In the genomic region with DNA sequence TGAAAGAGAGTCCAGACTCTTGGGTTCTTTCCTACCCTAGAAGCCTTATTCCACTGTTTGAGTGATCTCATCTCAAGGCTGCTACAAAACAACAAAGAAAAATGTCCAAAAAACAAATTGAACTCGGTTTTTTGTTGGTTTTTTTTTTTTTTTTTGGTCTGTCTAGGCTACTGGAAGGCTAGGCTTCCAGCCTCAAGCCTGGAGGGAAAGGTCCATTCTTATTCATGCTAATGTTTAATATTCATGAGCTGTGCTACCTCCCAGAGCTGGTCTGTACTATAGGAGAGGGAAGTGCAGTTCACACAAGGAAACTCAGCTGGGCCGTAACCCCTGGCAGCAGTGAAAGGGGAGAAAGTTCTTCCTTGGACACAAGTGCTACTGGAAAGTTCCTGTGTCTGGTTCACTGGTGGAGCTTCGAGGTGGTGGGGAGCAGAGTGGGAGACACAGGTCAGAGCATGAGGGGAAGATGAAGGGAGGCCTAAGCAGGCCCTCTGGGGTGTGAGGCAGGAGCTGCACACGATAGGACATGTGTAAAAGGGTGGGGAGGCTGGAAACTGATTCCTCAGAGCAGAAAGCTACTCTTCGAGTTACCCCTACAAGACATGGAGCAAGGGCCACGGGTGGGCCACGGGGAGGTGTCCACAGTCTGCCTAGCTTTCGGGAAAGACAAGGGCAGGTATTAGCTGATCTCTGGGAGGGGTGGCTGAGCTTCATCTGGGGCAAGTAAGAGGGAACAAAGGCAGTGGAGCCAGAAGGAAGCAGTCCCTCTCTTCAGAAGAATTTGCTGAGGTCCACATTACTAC, we compare ENCODE assay signal across 8 mouse cellular contexts. TPM values are rescaled to one million over a fixed set of nuclear protein-coding genes. Genes with fewer than 3 reads are reported as not detected.
DNase-seq lines count a peak whose midpoint lies in the region; ATAC-seq lines count a peak whose summit lies in the region.

No protein-coding gene starts in this region.

- ATAC-seq in heart, embryonic 12.5 days (ENCODE audit: insufficient number of reproducible peaks, low FRiP score), result no peak
- ATAC-seq in midbrain, embryonic 16.5 days, result no peak

- H3K4me3 ChIP-seq in heart, embryonic 12.5 days, result peak overlapping the region; percentile 97
- H3K4me3 ChIP-seq in midbrain, embryonic 16.5 days (ENCODE audit: low read depth, low read length), result peak overlapping the region; percentile 84

- peak; percentile 29 to 31 for DNase-seq in B cell, adult 2 months
- DNase-seq in ZHBTc4 (ENCODE audit: low read depth, low spot score), result peak; percentile 76
- peak; percentile 68 for DNase-seq in kidney, postnatal 14 days
- no peak for DNase-seq in left cerebral cortex, adult 11 months (ENCODE audit: low spot score)
- no peak for DNase-seq in right cerebral cortex, postnatal 25 days
- no peak for DNase-seq in gastrocnemius, postnatal 14 days

- intact Hi-C loops in gastrocnemius, postnatal 14 days (cut with DNase I; ENCODE audit: low total_unique reads), result no loop called here

- WGBS in heart, embryonic 12.5 days, result 51% methylated on average over 8 of the region's 8 CpGs
- WGBS in midbrain, embryonic 16.5 days, result 19% methylated on average over 8 of the region's 8 CpGs

- peak overlapping the region; percentile 88 for H3K27ac ChIP-seq in heart, embryonic 12.5 days (ENCODE audit: poor library complexity, severe bottlenecking)
- peak overlapping the region; percentile 98 for H3K27ac ChIP-seq in midbrain, embryonic 16.5 days (ENCODE audit: low read length)

- peaks cover 53% of the 10 kb centered on the region for H3K4me1 ChIP-seq in heart, embryonic 12.5 days (replicated peaks)
- peaks cover 23% of the 10 kb centered on the region for H3K4me1 ChIP-seq in midbrain, embryonic 16.5 days (ENCODE audit: control insufficient read depth, insufficient read depth, low read length)

- H3K4me2 ChIP-seq in heart, embryonic 12.5 days, result peak overlapping the region; percentile 86
- peak overlapping the region; percentile 89 for H3K4me2 ChIP-seq in midbrain, embryonic 16.5 days (ENCODE audit: low read length)

- peak overlapping the region; percentile 98 for H3K9ac ChIP-seq in heart, embryonic 12.5 days
- H3K9ac ChIP-seq in midbrain, embryonic 16.5 days (ENCODE audit: low read depth, low read length), result peak overlapping the region; percentile 90

- no peaks in the 10 kb centered on the region for H3K9me3 ChIP-seq in heart, embryonic 12.5 days (replicated peaks)
- H3K9me3 ChIP-seq in midbrain, embryonic 16.5 days (replicated peaks; ENCODE audit: control insufficient read depth, low read length, poor library complexity, severe bottlenecking), result no peaks in the 10 kb centered on the region

- no peaks in the 10 kb centered on the region for H3K27me3 ChIP-seq in heart, embryonic 12.5 days (replicated peaks)
- no peaks in the 10 kb centered on the region for H3K27me3 ChIP-seq in midbrain, embryonic 16.5 days (ENCODE audit: control insufficient read depth, insufficient read depth, low read depth, low read length)

- H3K36me3 ChIP-seq in heart, embryonic 12.5 days, result peaks cover 51% of the 10 kb centered on the region
- H3K36me3 ChIP-seq in midbrain, embryonic 16.5 days (ENCODE audit: control insufficient read depth, insufficient read depth, low read length), result peaks cover 33% of the 10 kb centered on the region

RNA-seq across cellular contexts. Expression of a gene that starts 1.3 kb away (rescaled TPM):
- 12.8 and 13.6 TPM in 2 replicates for polyA plus RNA-seq in heart, embryonic 12.5 days (2016; fragmentation: Nextera tagmentation; extraction: Ambion mirVana)
- polyA plus RNA-seq in midbrain, embryonic 16.5 days (2015; fragmentation: Nextera tagmentation; extraction: Ambion mirVana), result 336 and 438 TPM in 2 replicates
- total RNA-seq in gastrocnemius, postnatal 14 days (2021), result 10 to 100 TPM; 41.2 to 43.5 TPM

RNA-seq across cellular contexts. Expression of a gene that starts 2.2 kb away (rescaled TPM):
- polyA plus RNA-seq in heart, embryonic 12.5 days (2016; fragmentation: Nextera tagmentation; extraction: Ambion mirVana), result 60.9 and 62.1 TPM in 2 replicates
- polyA plus RNA-seq in midbrain, embryonic 16.5 days (2015; fragmentation: Nextera tagmentation; extraction: Ambion mirVana), result 46.6 and 50.9 TPM in 2 replicates
- 10 to 100 TPM; 18.8 to 24.5 TPM for total RNA-seq in gastrocnemius, postnatal 14 days (2021)

RNA-seq across cellular contexts. Expression of a gene that starts 10.7 kb away (rescaled TPM):
- polyA plus RNA-seq in heart, embryonic 12.5 days (2016; fragmentation: Nextera tagmentation; extraction: Ambion mirVana), result 0.53 and 0.64 TPM in 2 replicates
- 0.21 and 0.24 TPM in 2 replicates for polyA plus RNA-seq in midbrain, embryonic 16.5 days (2015; fragmentation: Nextera tagmentation; extraction: Ambion mirVana)
- total RNA-seq in gastrocnemius, postnatal 14 days (2021), result under 1 TPM in 1 of 2 experiments, not detected in 1; 0.16 TPM

RNA-seq across cellular contexts. Expression of a gene that starts 13.0 kb away (rescaled TPM):
- 7.7 and 8.9 TPM in 2 replicates for polyA plus RNA-seq in heart, embryonic 12.5 days (2016; fragmentation: Nextera tagmentation; extraction: Ambion mirVana)
- 2.4 and 3.0 TPM in 2 replicates for polyA plus RNA-seq in midbrain, embryonic 16.5 days (2015; fragmentation: Nextera tagmentation; extraction: Ambion mirVana)
- total RNA-seq in gastrocnemius, postnatal 14 days (2021), result 1 to 10 TPM; 7.3 to 8.1 TPM

RNA-seq across cellular contexts. Expression of a gene that starts 20.3 kb away (rescaled TPM):
- polyA plus RNA-seq in heart, embryonic 12.5 days (2016; fragmentation: Nextera tagmentation; extraction: Ambion mirVana), result not detected in 2 replicates
- polyA plus RNA-seq in midbrain, embryonic 16.5 days (2015; fragmentation: Nextera tagmentation; extraction: Ambion mirVana), result 0.30 TPM in 1 of 2 replicates, not detected in the other
- total RNA-seq in gastrocnemius, postnatal 14 days (2021), result not detected

Comparison
In these comparisons a context has a peak if more than half of its experiments do, and no peak if none do; other contexts are left out.
1. DNase-seq: peak in B cell, adult 2 months (2 of 2), ZHBTc4 (single experiment) and kidney, postnatal 14 days (single experiment); none in left cerebral cortex, adult 11 months (single experiment), right cerebral cortex, postnatal 25 days (single experiment) and gastrocnemius, postnatal 14 days (single experiment).
2. RNA of a gene that starts 1.3 kb away (polyA plus RNA-seq): 336 to 438 TPM in midbrain, embryonic 16.5 days; 12.8 to 13.6 TPM in heart, embryonic 12.5 days; every median in the first group is over 10 times any median in the second.